Mouse (Mus musculus) ovary, adult 2 months (tissue): ENCODE results near the gene Prrxl1. TPM values are rescaled to one million over a fixed set of nuclear protein-coding genes. Genes with fewer than 3 reads are reported as not detected.

ENCODE experiments used
- polyA plus RNA-seq: library from polyadenylated mRNA; depleted of rRNA; stranded (reverse); fragments of >200 nt; gene quantifications from 2 replicates; pipeline ENCODE4 v1.2.3, GENCODE M21; 2012; rRNA removed

Prrxl1 gene
- polyA plus RNA-seq: not detected in 2 replicates

DNA sequence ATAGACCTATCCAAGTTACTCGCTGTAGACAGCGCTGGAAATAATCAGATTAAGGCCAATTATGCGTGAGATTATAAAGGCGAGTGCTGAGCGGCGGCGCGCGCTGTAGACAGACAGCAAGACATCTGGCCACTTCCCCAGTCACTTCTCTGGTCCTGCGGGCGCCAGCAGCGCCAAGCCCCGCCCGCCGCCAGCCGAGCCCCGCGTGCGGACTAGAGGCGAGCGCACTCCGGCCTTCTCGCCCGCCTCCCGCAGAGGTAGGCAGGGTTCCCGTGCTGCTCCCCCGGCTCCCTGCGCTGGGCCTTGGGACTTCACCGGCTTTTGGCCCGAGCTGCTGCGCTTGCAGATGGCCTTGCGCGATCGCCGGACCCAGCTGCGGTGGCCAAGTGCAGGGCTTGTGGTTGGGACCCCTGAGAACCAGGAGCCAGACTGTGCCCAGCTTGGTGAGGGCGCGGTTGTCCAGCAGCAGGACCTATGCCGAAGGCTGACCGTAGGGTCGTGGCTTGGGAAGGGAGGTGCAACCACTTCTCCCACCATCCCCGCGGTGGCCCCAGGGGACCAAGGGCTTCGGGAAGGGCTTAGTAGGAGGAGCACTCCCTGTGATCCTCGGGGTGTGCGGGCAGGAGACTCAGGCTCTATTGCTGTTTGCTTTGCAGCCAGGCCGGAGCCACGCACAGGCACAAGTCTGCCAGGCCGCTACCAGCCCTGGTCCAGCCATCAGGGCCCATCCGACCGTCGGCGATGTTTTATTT is at the start of gene Prrxl1:
Gene Prrxl1 (plus strand): TSS at position 118 of the 752 bp plus-strand sequence.

DNA sequence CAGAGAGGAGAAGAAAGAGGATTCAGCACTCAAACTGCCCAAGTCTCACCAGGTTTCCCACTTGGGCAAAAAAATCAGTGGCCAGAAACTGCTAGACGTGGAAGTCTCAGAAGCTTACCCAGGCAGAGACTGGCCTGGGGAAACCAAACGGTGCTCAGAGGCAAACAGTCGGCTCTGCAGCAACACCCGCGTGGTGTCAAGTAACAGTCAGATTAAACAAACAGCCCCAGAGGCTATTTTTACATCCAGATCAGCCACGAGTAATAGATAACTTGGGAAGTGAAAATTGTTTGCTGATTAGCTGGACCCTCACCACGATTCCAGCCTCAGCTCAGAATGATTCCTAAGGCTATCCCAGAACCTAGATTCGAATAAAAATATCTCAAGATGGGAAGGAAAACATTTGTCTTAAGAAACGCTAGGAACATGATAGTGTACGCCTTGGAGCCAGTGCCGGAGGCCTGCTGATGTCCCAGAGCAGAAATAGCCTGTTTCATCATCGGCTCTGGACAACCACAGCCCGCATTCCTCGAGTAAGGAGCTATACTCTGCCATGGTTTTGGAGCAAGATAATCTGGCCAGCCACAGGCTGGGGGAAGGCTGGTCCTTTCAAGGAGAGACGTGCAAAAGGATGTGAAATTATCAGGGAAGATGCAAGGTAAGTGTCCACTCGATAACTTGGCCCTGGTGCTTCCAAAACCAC is 86.1 kb downstream of the Prrxl1 start, which contains the start of gene 3425401B19Rik:
Gene 3425401B19Rik (minus strand): TSS at position 170 of the 703 bp plus-strand sequence.

Other genes starting within 250 kb of the Prrxl1 start
- gene 1700024G13Rik, start 211.0 kb upstream of the Prrxl1 start, polyA plus RNA-seq: 8.0 and 9.1 TPM in 2 replicates
- not detected in 2 replicates for gene Slc18a3, start 134.6 kb upstream of the Prrxl1 start, polyA plus RNA-seq
- gene Chat, start 133.4 kb upstream of the Prrxl1 start, polyA plus RNA-seq: not detected in 2 replicates
- 3.4 and 3.5 TPM in 2 replicates for gene Ercc6, start 85.9 kb upstream of the Prrxl1 start, polyA plus RNA-seq
- 0.05 and 0.38 TPM in 2 replicates for gene 3425401B19Rik, start 85.9 kb downstream of the Prrxl1 start, polyA plus RNA-seq
- gene Tmem273, start 186.6 kb downstream of the Prrxl1 start, polyA plus RNA-seq: 0.63 and 1.4 TPM in 2 replicates
- gene Fam170b, start 234.6 kb downstream of the Prrxl1 start, polyA plus RNA-seq: 0.07 TPM in 1 of 2 replicates, not detected in the other